Comparison of ENCODE assay signal across 15 mouse cellular contexts in the genomic region with DNA sequence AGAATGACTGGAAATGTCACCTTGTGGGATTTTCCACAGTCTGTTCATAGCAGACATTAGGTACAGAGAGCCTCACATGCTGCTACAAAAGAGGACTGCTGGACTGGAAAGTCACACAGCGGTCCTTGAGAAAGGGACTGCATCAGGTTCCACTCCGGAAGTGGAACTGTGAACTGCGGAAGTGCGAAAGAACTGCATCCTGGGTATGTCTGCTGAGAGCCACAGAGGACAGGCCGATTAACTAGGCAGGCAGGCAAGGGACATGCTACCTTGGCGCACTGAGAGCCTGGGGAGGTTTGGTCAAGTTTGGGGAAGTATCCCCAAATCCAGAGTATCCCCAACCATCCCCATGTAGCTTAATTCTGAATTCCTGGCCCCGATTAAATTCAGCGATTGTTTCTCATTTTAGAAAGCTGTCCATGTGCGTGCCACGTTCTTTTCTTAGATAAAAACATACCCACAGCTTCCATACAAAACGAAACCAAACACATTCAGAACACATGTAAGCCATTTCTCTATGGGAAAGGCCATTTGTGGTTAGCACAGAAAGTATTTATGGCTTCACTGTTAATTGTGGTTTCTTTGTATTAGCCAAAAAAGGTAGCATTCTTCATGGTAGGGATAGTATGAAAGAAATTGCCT.
DNase-seq lines count a peak whose midpoint lies in the region; ATAC-seq lines count a peak whose summit lies in the region.
"Had no signal": no experiment of that assay in that cellular context is flagged by ENCODE, and none has a peak within 500 bp of the region (broad histone marks: within the 10 kb centered on the region; RNA-seq: fewer than 3 reads in every experiment).

No protein-coding gene starts in this region.

- H3K9ac ChIP-seq in embryonic facial prominence, embryonic 13.5 days: no peak overlapping the region
- H3K9ac ChIP-seq in midbrain, embryonic 14.5 days (replicated peaks; ENCODE audit: low read length): no peak overlapping the region

- peaks cover 6% of the 10 kb centered on the region for H3K4me1 ChIP-seq in embryonic facial prominence, embryonic 13.5 days
- no peaks in the 10 kb centered on the region for H3K4me1 ChIP-seq in midbrain, embryonic 14.5 days (ENCODE audit: control insufficient read depth, insufficient read depth, low read length)

- H3K9me3 ChIP-seq in embryonic facial prominence, embryonic 13.5 days: no peaks in the 10 kb centered on the region
- H3K9me3 ChIP-seq in midbrain, embryonic 14.5 days (ENCODE audit: control insufficient read depth, low read length): no peaks in the 10 kb centered on the region

- peak overlapping the region; percentile 52; the same call in 1 of the 2 replicates for H3K27ac ChIP-seq in embryonic facial prominence, embryonic 13.5 days
- H3K27ac ChIP-seq in midbrain, embryonic 14.5 days (replicated peaks; ENCODE audit: low read depth, low read length): no peak overlapping the region

- no peaks in the 10 kb centered on the region for H3K36me3 ChIP-seq in embryonic facial prominence, embryonic 13.5 days
- no peaks in the 10 kb centered on the region for H3K36me3 ChIP-seq in splenic B cell, adult 2 months (ENCODE audit: control insufficient read depth, insufficient read depth, low read length, poor library complexity, severe bottlenecking)
- H3K36me3 ChIP-seq in midbrain, embryonic 14.5 days (ENCODE audit: control insufficient read depth, insufficient read depth, low read length): no peaks in the 10 kb centered on the region

- H3K4me2 ChIP-seq in embryonic facial prominence, embryonic 13.5 days: peak overlapping the region; percentile 51
- H3K4me2 ChIP-seq in midbrain, embryonic 14.5 days (ENCODE audit: low read length): no peak overlapping the region

- peaks cover 7% of the 10 kb centered on the region; the same call in 1 of the 2 replicates for H3K27me3 ChIP-seq in embryonic facial prominence, embryonic 13.5 days
- no peaks in the 10 kb centered on the region for H3K27me3 ChIP-seq in splenic B cell, adult 2 months (ENCODE audit: control insufficient read depth, insufficient read depth, low read length, poor library complexity, severe bottlenecking)
- no peaks in the 10 kb centered on the region; the same call in 1 of the 2 replicates for H3K27me3 ChIP-seq in midbrain, embryonic 14.5 days (ENCODE audit: control insufficient read depth, insufficient read depth, low read length)

- peak; percentile 34 to 42 for DNase-seq in frontal cortex, postnatal 36 days (ENCODE audit: low spot score in 2 of 2)
- no peak for DNase-seq in frontal cortex, postnatal 10 days (ENCODE audit: low spot score in 2 of 2)
- DNase-seq in right cerebral cortex, postnatal 25 days: peak; percentile 26
- no peak for DNase-seq in right cerebral cortex, postnatal 14 days
- peak; percentile 0 for DNase-seq in splenic B cell, adult 2 months (ENCODE audit: low read depth, low spot score)
- DNase-seq in midbrain, embryonic 14.5 days: no peak
- DNase-seq in adrenal gland, postnatal 36 days: no peak
- DNase-seq: adrenal gland, adult 2 months; cerebellum, postnatal 25 days; heart, adult 18-20 months; heart, postnatal 14 days; lung, adult 18-20 months had no signal

- ATAC-seq in embryonic facial prominence, embryonic 13.5 days (ENCODE audit: insufficient number of reproducible peaks, insufficient read depth, low FRiP score, low TSS enrichment, low read depth): no peak
- no peak for ATAC-seq in midbrain, embryonic 14.5 days (ENCODE audit: low FRiP score, low TSS enrichment)
- ATAC-seq: Patski had no signal

- H3K4me3 ChIP-seq in embryonic facial prominence, embryonic 13.5 days: peak overlapping the region; percentile 13; the same call in 1 of the 2 replicates
- no peak overlapping the region for H3K4me3 ChIP-seq in midbrain, embryonic 14.5 days (replicated peaks; ENCODE audit: low read depth, low read length)
- H3K4me3 ChIP-seq: erythroblast, embryonic 14.5 days had no signal

- 52% methylated on average over 11 of the region's 11 CpGs for WGBS in embryonic facial prominence, embryonic 13.5 days
- 82% methylated on average over 11 of the region's 11 CpGs for WGBS in midbrain, embryonic 14.5 days

Comparison
In these comparisons a context has a peak if more than half of its experiments do, and no peak if none do; other contexts are left out.
1. DNase-seq: peak in frontal cortex, postnatal 36 days (2 of 2), right cerebral cortex, postnatal 25 days (single experiment) and splenic B cell, adult 2 months (single experiment); none in frontal cortex, postnatal 10 days (0 of 2), right cerebral cortex, postnatal 14 days (single experiment), midbrain, embryonic 14.5 days (single experiment) and adrenal gland, postnatal 36 days (0 of 2).